Mouse (Mus musculus) urinary bladder, postnatal 4 days (tissue): Measurements from ENCODE around the gene Emc7.
A peak's percentile ranks its signal among the peaks of the same experiment; 100 is the strongest.
"Not testable (repeated sequence)": the region's sequence is repeated elsewhere in the genome, so short reads cannot be mapped to it uniquely, and the experiment has no call there.

Source experiments
- DNase-seq, 2 experiments: peaks; one replicate each; pipeline ENCODE4 v3.0.0; 2021 to 2022; ENCODE audit warnings: low spot score in 2 of 2

Gene Emc7

DNA sequence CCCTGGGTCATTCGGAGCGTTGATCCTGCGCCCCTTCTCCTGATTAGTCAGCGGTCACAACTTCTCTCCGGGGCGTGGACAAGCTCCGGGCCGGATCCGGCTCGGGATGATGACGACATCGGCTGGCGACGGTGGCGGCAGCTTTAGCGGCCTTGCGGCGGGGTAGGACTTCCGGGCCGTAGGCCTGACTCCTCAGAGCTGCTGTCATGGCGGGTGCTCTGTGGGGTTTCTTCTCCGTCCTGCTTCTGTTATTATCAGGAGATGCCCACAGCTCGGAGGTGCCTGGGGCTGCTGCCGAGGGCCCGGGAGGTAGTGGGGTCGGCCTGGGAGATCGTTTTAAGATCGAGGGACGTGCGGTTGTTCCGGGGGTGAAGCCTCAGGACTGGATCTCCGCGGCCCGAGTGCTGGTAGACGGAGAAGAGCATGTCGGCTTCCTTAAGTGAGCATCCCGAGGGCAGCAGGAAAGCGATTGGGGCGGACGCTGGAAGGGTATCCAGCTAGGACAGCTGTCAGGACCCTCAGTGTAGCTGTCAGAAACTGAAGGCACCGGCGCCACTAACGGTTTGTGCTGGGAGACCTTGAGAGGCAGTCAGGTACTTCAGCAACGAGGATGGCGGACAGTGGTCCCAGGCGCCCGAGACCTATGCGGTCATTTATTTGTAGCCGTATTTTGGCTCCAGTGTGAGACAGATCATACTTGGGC, at the start of gene Emc7:
Gene Emc7 (plus strand): TSS at position 136 of the 703 bp plus-strand sequence.
- peak; percentile 95 to 99 for DNase-seq

- DNase-seq = no peak
Measured at GRCm38 (mm10) chr2:112407030-112407429, 47.8 kb upstream of the Emc7 start.

- no peak for DNase-seq
Measured at GRCm38 (mm10) chr2:112425308-112425707, 29.5 kb upstream of the Emc7 start.

GRCm38 (mm10) chr2:112428534-112428933, 26.3 kb upstream of the Emc7 start:
- not testable (repeated sequence) for DNase-seq

DNA sequence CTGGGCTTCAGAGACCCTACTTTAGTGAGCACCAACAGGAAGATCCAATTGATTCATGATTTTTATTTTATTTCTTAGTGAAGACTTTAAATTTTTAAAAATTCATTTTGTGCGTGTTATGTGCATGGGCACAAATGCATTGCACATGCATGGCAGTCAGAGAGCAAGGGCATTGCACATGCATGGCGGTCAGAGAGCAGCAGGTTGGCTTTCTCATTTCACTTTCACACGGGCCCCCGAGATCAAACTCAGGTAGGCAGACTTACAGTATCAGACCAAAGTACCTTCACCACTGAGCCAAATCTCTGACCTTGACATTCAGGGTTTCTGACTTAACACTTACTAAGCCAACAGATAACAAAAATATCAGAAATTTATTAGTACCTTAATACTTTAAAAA, 25.1 kb upstream of the Emc7 start:
- DNase-seq = no peak

DNA sequence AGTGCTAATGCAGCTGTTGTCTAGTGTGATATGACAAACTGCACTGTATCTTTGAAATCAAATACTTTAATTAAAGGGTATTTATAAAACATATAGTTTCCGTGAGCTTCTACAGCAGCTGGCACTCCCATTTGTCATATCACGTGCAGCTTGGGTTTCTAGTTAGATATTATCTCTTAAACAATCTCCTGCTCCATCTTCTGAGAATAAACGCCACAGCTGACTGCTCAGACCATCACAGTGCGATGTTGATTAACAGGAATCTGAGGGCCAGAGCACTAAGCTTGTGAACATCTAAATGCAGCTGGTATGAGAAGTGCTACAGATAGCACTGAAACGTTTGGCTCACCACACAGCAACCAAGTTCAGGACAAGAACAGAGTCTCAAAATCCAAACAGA, 24.4 kb upstream of the Emc7 start:
- no peak for DNase-seq

DNA sequence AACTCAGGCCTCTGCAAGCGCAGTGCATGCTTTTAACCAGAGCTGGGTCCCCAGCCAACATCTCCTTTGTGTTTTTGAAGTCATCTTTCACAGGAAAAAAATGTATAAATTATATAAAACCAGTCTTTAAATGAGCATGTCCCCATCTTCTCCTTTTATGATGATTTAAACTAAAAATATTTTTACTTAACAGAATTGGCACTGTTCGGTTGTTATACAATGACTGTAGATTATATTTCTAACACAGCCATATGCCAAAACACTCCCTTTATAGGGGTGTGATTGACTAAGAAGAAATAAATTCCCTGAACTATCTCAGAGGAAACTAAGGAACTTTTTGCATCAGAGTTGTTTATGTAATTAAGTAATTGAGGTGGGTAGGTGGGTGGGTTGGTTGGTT, 22.3 kb upstream of the Emc7 start:
- no peak for DNase-seq

- DNase-seq = no peak
Measured at GRCm38 (mm10) chr2:112433359-112433758, 21.4 kb upstream of the Emc7 start.

- no peak for DNase-seq
Measured at GRCm38 (mm10) chr2:112436292-112436691, 18.5 kb upstream of the Emc7 start.

DNA sequence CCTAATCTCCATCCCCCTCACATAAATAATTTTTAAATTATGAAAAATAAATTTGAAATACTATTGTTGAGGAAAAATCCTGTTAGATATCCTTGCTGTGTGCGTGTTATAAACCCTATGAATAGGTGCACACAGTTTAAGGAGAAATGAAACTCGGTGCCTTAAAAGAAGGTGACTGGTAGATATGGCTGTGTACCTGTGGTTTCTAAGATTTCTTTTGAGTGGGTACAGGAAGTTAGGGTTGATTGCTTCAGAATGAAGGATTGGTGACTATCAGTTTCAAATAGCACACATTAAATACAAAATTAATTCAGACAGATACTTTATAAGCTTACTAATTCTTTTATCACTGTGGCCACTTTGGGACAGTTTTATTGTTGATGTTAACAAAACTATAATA, 17.2 kb upstream of the Emc7 start:
- no peak for DNase-seq

DNA sequence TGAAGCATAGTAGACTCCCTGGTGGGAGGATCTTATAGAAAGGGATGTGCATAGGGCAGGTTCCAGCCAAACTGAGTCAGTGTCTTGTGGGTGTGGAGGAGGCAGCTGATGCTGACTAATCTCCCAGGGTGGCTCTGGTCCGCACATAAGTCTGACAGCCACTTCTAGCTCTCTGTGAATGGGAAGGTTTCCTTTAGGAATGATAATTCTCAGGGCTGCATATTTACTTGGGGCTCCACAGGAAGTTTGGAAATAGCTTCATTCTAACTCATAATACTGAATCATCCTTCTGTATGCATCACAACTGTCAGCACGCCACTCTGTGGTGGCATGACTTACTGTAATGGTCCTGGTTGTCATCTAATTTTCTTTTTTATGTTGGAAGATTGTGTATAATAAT, 11.3 kb upstream of the Emc7 start:
- DNase-seq = no peak

DNA sequence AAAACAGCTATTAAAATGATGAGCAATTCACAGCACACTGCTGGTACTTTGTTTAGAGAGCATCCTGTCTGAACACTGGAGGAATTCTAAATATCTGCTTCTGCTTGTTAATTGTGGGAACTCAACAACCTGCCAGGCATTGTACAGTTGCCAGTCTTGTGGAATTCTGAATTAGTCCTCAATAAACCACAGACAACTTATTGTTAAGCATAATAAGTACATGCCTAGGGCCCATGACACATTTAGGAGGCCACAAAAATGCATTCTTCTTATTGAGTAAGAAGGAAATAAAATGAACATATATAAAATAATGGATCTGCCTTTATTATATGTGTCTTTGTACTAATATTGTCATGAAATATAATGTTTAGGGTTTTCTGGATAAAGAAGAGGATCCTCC, 9.3 kb upstream of the Emc7 start:
- no peak for DNase-seq

GRCm38 (mm10) chr2:112448046-112448445, 6.8 kb upstream of the Emc7 start:
- not testable (repeated sequence) for DNase-seq

GRCm38 (mm10) chr2:112448510-112449059, 6.2 kb upstream of the Emc7 start:
- DNase-seq = no peak

DNA sequence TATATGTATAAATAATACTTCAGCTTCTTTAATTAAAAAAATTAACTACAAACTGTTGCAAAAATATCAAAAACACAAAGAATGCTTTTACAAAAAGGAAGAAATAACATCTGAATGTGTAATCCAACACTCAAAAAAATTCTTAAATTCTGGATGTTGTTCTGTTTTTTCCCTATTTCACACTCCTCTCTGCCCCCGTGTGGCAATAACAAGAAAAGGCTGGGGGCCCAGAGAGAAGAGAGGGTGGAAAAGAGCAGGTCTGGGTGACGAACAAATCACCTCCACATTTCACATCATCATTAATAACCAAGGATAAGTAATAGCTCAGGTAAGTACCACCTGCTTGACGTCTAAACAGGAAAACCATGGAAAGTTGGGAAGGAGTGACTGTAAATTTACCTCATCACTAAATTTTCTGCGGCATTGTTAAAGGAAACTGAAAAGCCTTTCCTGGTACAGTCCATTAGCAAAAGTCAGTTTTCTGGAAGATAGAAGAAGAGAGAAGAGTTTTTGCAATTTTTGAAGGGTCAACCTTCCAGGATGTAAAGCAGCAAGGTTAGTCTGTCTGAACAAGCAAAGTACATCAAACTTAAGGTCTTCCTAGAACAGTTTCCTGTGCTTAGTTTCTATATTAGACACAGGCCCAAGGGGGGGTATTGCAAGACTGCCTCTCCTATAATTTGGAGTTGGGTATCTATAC, 5.0 kb upstream of the Emc7 start:
- no peak for DNase-seq

GRCm38 (mm10) chr2:112452513-112452912, 2.3 kb upstream of the Emc7 start:
- not testable (repeated sequence) for DNase-seq

- no peak for DNase-seq
Measured at GRCm38 (mm10) chr2:112454125-112454861, 504 bp upstream of the Emc7 start.

GRCm38 (mm10) chr2:112460557-112460956, 5.8 kb downstream of the Emc7 start:
- no peak for DNase-seq

- no peak for DNase-seq
Measured at GRCm38 (mm10) chr2:112469542-112469941, 14.7 kb downstream of the Emc7 start.

DNA sequence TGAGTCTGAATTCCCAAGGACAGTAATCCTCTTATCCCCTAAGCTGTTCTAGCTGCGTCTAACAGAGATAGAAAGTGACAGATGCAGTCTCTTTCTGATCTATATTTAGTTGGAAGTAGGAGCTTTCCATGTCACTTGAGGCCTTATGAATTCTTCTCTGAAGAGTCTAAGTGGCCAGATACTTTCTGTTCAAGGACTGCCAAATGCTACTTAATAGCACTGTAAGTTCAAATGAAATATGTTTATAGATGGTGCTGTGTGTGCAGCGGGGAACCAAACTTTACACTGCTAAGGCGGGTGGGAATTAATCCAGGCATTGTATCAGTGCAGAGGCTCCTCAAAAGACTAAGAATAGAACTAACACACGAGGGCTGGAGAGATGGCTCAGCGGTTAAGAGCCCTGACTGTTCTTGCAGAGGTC, 16.2 kb downstream of the Emc7 start:
- no peak for DNase-seq

DNA sequence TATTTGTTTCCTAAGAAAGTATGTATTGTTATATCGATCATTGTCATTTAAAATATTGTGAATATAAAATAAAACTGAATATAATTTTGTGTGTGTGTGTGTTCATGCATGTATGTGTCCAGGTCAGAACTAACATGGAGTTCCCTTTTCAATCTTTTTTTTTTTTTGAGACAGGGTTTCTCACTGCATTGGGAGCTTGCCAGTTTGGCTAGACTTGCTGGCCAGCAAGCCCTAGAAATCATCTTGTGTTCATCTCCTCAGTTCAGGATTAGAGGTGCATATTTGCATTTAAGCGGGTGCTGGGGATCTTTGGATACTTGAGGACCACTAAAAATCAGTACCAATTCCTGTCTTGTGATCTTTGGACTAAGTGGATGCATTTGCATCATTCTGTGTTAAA, 17.3 kb downstream of the Emc7 start:
- no peak for DNase-seq

- no peak for DNase-seq
Measured at GRCm38 (mm10) chr2:112474997-112475724, 20.4 kb downstream of the Emc7 start.
